Mouse (Mus musculus): ENCODE results near the gene Egf.

GRCm38 (mm10) chr3:129631018-129631417 is 124.1 kb downstream of the Egf start:
- TF ChIP-seq MAFK (IDR thresholded peaks at IDR 0.05; ENCODE audit: insufficient read depth, low read depth, low read length) (peak; percentile 23; the same call in 1 of the 2 replicates), CHD2 (IDR thresholded peaks at IDR 0.05; ENCODE audit: low read depth, low read length) (no peak), ZNF384 (IDR thresholded peaks at IDR 0.05; ENCODE audit: low read depth, low read length) (no peak)

Data from ES-E14 (cell line).